Mouse (Mus musculus) limb, embryonic 14.5 days (tissue): ENCODE measurements at regions not wholly inside any gene's neighbourhood (a gene's known extent, or its start where the extent isn't known, plus 50 kb on each side); places are given as distances from the start of the nearest gene placed in this dataset.

Source experiments
- ATAC-seq: fragments of 200-750 bp; cut with Nextera tagmentation; 2 replicates; pipeline ENCODE4 v1.8.0; 2017; ENCODE audit warnings: low read depth, moderate number of reproducible peaks, moderate TSS enrichment; ENCODE audit not compliant: low FRiP score
- DNase-seq: peaks from one replicate; pipeline ENCODE4 v3.0.0-alpha.2; 2015; ENCODE audit warnings: low spot score
- H3K27ac ChIP-seq: fragments of 300-500 bp; sonication (generic); replicated peaks from 2 replicates; pipeline ENCODE4 v1.5.1; 2014; ENCODE audit warnings: low read depth, mild to moderate bottlenecking, low read length, moderate library complexity, mixed read lengths
- H3K27me3 ChIP-seq: fragments of 300-500 bp; sonication (generic); 2 replicates; pipeline ENCODE4 v1.6.1; 2014; ENCODE audit warnings: low read length, mixed read lengths; ENCODE audit not compliant: control insufficient read depth, insufficient read depth
- H3K36me3 ChIP-seq: fragments of 300-500 bp; sonication (generic); 2 replicates; pipeline ENCODE4 v1.6.1; 2014; ENCODE audit warnings: mild to moderate bottlenecking, low read length, moderate library complexity, mixed read lengths; ENCODE audit not compliant: control insufficient read depth, insufficient read depth
- H3K4me1 ChIP-seq: fragments of 300-500 bp; sonication (generic); 2 replicates; pipeline ENCODE4 v1.6.1; 2014; ENCODE audit warnings: antibody characterized with exemption, low read length, mixed read lengths; ENCODE audit not compliant: control insufficient read depth, insufficient read depth
- H3K4me2 ChIP-seq: fragments of 300-500 bp; sonication (generic); replicated peaks from 2 replicates; pipeline ENCODE4 v1.6.1; 2014; ENCODE audit warnings: low read depth, mild to moderate bottlenecking, low read length, moderate library complexity; ENCODE audit not compliant: severe bottlenecking
- H3K4me3 ChIP-seq: fragments of 300-500 bp; sonication (generic); replicated peaks from 2 replicates; pipeline ENCODE4 v1.5.1; 2014; ENCODE audit warnings: low read length
- H3K9ac ChIP-seq: fragments of 300-500 bp; sonication (generic); 2 replicates; pipeline ENCODE4 v1.6.1; 2014; ENCODE audit warnings: mild to moderate bottlenecking, low read depth, low read length, moderate library complexity; ENCODE audit not compliant: severe bottlenecking
- H3K9me3 ChIP-seq: fragments of 300-500 bp; sonication (generic); 2 replicates; pipeline ENCODE4 v1.6.1; 2016; ENCODE audit warnings: low read length; ENCODE audit not compliant: control insufficient read depth
- POLR2A ChIP-seq: fragments of 200-500 bp; IDR thresholded peaks from 2 replicates; pipeline ENCODE4 v1.8.0; 2012; ENCODE audit warnings: inconsistent platforms, mild to moderate bottlenecking, moderate library complexity, borderline replicate concordance; ENCODE audit not compliant: insufficient read depth, insufficient read length; ENCODE audit errors: extremely low read depth
- WGBS: fragments of 180-500 bp; shearing (Covaris S2); extraction: QIAGEN DNeasy Blood & Tissue Kit; methylation state at CpG from one replicate; pipeline ENCODE4 v1.1.7; 2014; 5-methylcytosine and 5-hydroxymethylcytosine counted together

DNA sequence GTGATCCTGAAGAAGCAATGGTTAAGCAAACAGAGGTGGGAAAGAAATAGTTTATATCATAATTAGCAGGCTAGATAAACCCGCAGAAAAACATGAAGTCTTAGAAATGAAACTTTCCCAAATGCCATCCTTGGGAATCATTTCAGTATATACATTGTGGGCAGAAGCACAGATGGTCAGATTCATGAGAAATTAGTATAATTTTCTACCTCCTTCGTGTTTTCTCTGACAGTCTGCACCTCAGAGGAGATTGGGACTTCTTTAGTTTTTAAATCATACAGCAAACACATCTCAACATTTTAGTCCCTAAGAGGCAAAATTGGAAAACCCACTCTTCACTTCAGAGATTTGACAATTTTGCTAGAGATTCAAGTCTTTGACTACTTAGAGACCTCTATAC is 786.6 kb upstream of the Celf2 start:
- no peak for DNase-seq
- TF ChIP-seq POLR2A, result no peak
- Histone ChIP-seq H3K36me3 (no peaks in the 10 kb centered on the region), H3K4me3 (no peak overlapping the region), H3K4me1 (no peaks in the 10 kb centered on the region), H3K9ac (no peak overlapping the region), H3K9me3 (no peaks in the 10 kb centered on the region), H3K27me3 (no peaks in the 10 kb centered on the region), H3K27ac (no peak overlapping the region), H3K4me2 (no peak overlapping the region)
- ATAC-seq, result no peak
- 64% methylated on average over 2 of the region's 2 CpGs for WGBS

DNA sequence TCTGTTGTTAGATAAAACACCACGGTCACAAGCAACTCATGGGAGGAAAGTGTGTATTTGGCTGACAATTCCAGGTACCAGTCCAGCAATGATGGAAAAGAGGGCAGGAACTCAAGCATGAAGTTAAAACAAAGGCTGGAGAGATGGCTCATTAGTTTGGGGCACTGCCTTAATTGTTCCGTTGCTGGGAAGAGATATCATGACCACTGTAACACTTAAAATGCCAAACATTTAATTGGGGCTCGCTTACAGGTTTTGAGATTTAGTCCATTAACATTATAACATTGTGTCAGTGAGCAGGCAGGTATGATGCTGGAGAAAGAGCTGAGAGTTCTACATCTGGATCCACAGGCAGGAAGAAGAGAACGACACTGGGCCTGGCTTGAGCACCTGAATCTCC is 782.0 kb upstream of the Celf2 start:
- Histone ChIP-seq H3K4me3 (no peak overlapping the region), H3K4me1 (no peaks in the 10 kb centered on the region), H3K9me3 (no peaks in the 10 kb centered on the region), H3K4me2 (no peak overlapping the region), H3K27me3 (no peaks in the 10 kb centered on the region), H3K36me3 (no peaks in the 10 kb centered on the region), H3K27ac (no peak overlapping the region), H3K9ac (no peak overlapping the region)
- no peak for TF ChIP-seq POLR2A
- DNase-seq, result no peak
- ATAC-seq, result no peak
- WGBS, result 91% methylated on average over 4 of the region's 4 CpGs

DNA sequence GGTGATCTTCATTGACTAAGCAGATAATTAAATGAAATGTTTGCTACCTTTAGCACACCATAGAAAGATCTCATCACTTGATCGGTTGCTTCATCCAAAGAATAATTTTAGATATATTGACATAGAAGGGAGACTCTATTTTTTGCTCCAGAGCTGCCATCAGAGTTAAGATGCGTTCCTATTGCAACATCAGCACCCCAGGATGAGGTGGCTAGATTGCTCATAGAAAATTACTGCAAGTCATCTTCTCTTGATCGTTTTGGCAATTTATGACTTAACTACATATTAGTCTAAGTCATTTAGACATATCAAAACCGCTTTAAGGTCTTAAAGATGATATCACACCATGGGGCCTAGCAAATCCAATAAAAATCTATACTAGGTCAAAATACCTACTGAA is 778.0 kb upstream of the Celf2 start:
- 87% methylated on average over 4 of the region's 4 CpGs for WGBS
- H3K4me2 ChIP-seq, result no peak overlapping the region
- ATAC-seq (no peak), DNase-seq (no peak)
- H3K4me1 ChIP-seq, result no peaks in the 10 kb centered on the region
- H3K27me3 ChIP-seq, result no peaks in the 10 kb centered on the region
- no peak overlapping the region for H3K9ac ChIP-seq
- H3K27ac ChIP-seq, result no peak overlapping the region
- no peaks in the 10 kb centered on the region for H3K9me3 ChIP-seq
- no peak for TF ChIP-seq POLR2A
- H3K4me3 ChIP-seq, result no peak overlapping the region
- no peaks in the 10 kb centered on the region for H3K36me3 ChIP-seq

DNA sequence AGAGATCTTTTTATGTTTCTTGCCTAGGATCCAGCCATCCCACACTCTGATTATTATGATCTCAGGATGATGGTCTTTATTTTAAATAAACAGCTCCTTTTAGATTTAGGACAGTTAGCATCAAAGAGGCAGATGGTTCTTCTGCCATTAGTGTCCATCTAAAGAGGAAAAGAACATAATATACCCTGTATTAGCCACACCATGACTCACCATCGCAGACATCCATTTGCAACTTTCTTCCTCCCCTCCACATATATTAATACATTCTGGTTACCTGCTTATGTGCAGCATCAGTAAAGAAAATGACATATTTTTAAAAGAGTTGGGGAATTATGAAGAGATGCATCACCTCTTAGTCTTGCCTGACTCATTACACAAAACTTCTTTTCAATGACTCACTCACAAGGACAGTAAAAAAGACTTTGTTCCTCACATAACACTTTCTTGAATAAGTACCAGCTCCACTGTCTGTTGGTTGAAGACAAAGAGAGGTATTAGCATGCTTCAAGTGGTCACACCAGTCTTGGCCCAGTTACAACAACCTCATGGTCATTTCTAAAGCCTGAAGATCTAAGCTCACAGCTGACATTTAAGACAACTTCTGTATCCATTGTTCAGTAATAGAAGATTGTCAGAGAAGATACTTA is 766.9 kb upstream of the Celf2 start:
- TF ChIP-seq POLR2A, result no peak
- DNase-seq (no peak), ATAC-seq (no peak)
- Histone ChIP-seq H3K36me3 (no peaks in the 10 kb centered on the region), H3K27ac (no peak overlapping the region), H3K9me3 (no peaks in the 10 kb centered on the region), H3K4me3 (no peak overlapping the region), H3K4me1 (no peaks in the 10 kb centered on the region), H3K27me3 (no peaks in the 10 kb centered on the region), H3K9ac (no peak overlapping the region), H3K4me2 (no peak overlapping the region)
- 91% methylated on average over 1 of the region's 1 CpGs for WGBS
